Mouse (Mus musculus) liver, embryonic 15.5 days (tissue): ENCODE measurements around the gene Tada2b. TPM values are rescaled to one million over a fixed set of nuclear protein-coding genes. Genes with fewer than 3 reads are reported as not detected.

Experiments used
- ATAC-seq: fragments of 200-750 bp; cut with Nextera tagmentation; 2 replicates; pipeline ENCODE4 v1.8.0; 2017; ENCODE audit warnings: moderate number of reproducible peaks, mild to moderate bottlenecking, moderate library complexity; ENCODE audit not compliant: insufficient read depth
- H3K27ac ChIP-seq: fragments of 300-500 bp; sonication (generic); replicated peaks from 2 replicates; pipeline ENCODE4 v1.5.1; 2015; ENCODE audit warnings: mild to moderate bottlenecking, inconsistent platforms
- H3K27me3 ChIP-seq: fragments of 300-500 bp; sonication (generic); 2 replicates; pipeline ENCODE4 v1.6.1; 2015; ENCODE audit warnings: mild to moderate bottlenecking, inconsistent platforms
- H3K36me3 ChIP-seq: fragments of 300-500 bp; sonication (generic); replicated peaks from 2 replicates; pipeline ENCODE4 v1.6.1; 2015; ENCODE audit warnings: moderate library complexity, mild to moderate bottlenecking, inconsistent platforms
- H3K4me1 ChIP-seq: fragments of 300-500 bp; sonication (generic); replicated peaks from 2 replicates; pipeline ENCODE4 v1.6.1; 2015; ENCODE audit warnings: inconsistent platforms
- H3K4me2 ChIP-seq: fragments of 300-500 bp; sonication (generic); 2 replicates; pipeline ENCODE4 v1.6.1; 2015; ENCODE audit warnings: moderate library complexity, mild to moderate bottlenecking, inconsistent platforms
- H3K4me3 ChIP-seq: fragments of 300-500 bp; sonication (generic); replicated peaks from 2 replicates; pipeline ENCODE4 v1.5.1; 2015; ENCODE audit warnings: mild to moderate bottlenecking, inconsistent platforms
- H3K9ac ChIP-seq: fragments of 300-500 bp; sonication (generic); 2 replicates; pipeline ENCODE4 v1.6.1; 2015; ENCODE audit warnings: moderate library complexity, mild to moderate bottlenecking, inconsistent platforms
- H3K9me3 ChIP-seq: fragments of 300-500 bp; sonication (generic); replicated peaks from 2 replicates; pipeline ENCODE4 v1.6.1; 2016; ENCODE audit warnings: inconsistent platforms
- WGBS: fragments of 180-500 bp; shearing (Covaris S2); methylation state at CpG from one replicate; pipeline ENCODE4 v1.1.7; 2015; ENCODE audit warnings: mixed read lengths; ENCODE audit not compliant: insufficient replicate concordance; 5-methylcytosine and 5-hydroxymethylcytosine counted together
- polyA plus RNA-seq: library from polyadenylated mRNA; unstranded; fragments of >200 nt; fragmentation: Nextera tagmentation; extraction: Ambion mirVana; gene quantifications from 2 replicates; pipeline ENCODE4 v1.2.1, GENCODE M21; 2015

The Tada2b gene
- polyA plus RNA-seq, 1 experiment from 2014 or later: 0.74 TPM

GRCm38 (mm10) chr5:36462810-36463209 lies 21.3 kb downstream of the Tada2b start:
- Histone ChIP-seq H3K4me2 (no peak overlapping the region), H3K9ac (no peak overlapping the region), H3K36me3 (peaks cover 5% of the 10 kb centered on the region; the same call in 1 of the 2 replicates), H3K27me3 (no peaks in the 10 kb centered on the region), H3K9me3 (no peaks in the 10 kb centered on the region), H3K27ac (no peak overlapping the region), H3K4me1 (peaks cover 34% of the 10 kb centered on the region), H3K4me3 (no peak overlapping the region)
- ATAC-seq: no peak
- WGBS: 11% methylated on average over 7 of the region's 7 CpGs

- 47% methylated on average over 2 of the region's 2 CpGs for WGBS
- no peak overlapping the region for H3K4me2 ChIP-seq
- no peak for ATAC-seq
- no peaks in the 10 kb centered on the region for H3K36me3 ChIP-seq
- H3K4me1 ChIP-seq: peaks cover 26% of the 10 kb centered on the region
- no peak overlapping the region for H3K27ac ChIP-seq
- H3K4me3 ChIP-seq: no peak overlapping the region
- 0 out of 2 replicates have a peak, but pooled peaks cover 9% of the 10 kb centered on the region for H3K27me3 ChIP-seq
- no peak overlapping the region for H3K9ac ChIP-seq
- H3K9me3 ChIP-seq: no peaks in the 10 kb centered on the region
Observed at GRCm38 (mm10) chr5:36461231-36461630, 22.9 kb downstream of the Tada2b start.

GRCm38 (mm10) chr5:36460712-36461111 lies 23.4 kb downstream of the Tada2b start:
- Histone ChIP-seq H3K4me1 (peaks cover 21% of the 10 kb centered on the region), H3K4me2 (no peak overlapping the region), H3K4me3 (no peak overlapping the region), H3K27me3 (0 out of 2 replicates have a peak, but pooled peaks cover 9% of the 10 kb centered on the region), H3K9me3 (no peaks in the 10 kb centered on the region), H3K27ac (no peak overlapping the region), H3K36me3 (no peaks in the 10 kb centered on the region), H3K9ac (no peak overlapping the region)
- no peak for ATAC-seq
- 63% methylated on average over 2 of the region's 2 CpGs for WGBS

GRCm38 (mm10) chr5:36458926-36459325 lies 25.2 kb downstream of the Tada2b start:
- H3K4me2 ChIP-seq: no peak overlapping the region
- no peak overlapping the region for H3K9ac ChIP-seq
- H3K36me3 ChIP-seq: no peaks in the 10 kb centered on the region
- peaks cover 10% of the 10 kb centered on the region for H3K4me1 ChIP-seq
- no peak overlapping the region for H3K4me3 ChIP-seq
- H3K27me3 ChIP-seq: 0 out of 2 replicates have a peak, but pooled peaks cover 11% of the 10 kb centered on the region
- H3K9me3 ChIP-seq: no peaks in the 10 kb centered on the region
- WGBS: 5% methylated on average over 4 of the region's 4 CpGs
- ATAC-seq: no peak
- no peak overlapping the region for H3K27ac ChIP-seq

- 57% methylated on average over 4 of the region's 4 CpGs for WGBS
Observed at GRCm38 (mm10) chr5:36457706-36458105, 26.4 kb downstream of the Tada2b start.

GRCm38 (mm10) chr5:36452821-36453220 lies 31.3 kb downstream of the Tada2b start:
- H3K27me3 ChIP-seq: peaks cover 13% of the 10 kb centered on the region; the same call in 1 of the 2 replicates
- no peak overlapping the region for H3K9ac ChIP-seq
- H3K36me3 ChIP-seq: no peaks in the 10 kb centered on the region
- no peaks in the 10 kb centered on the region for H3K9me3 ChIP-seq
- H3K4me1 ChIP-seq: no peaks in the 10 kb centered on the region
- H3K4me3 ChIP-seq: no peak overlapping the region
- ATAC-seq: no peak
- WGBS: 48% methylated on average over 6 of the region's 6 CpGs
- no peak overlapping the region for H3K4me2 ChIP-seq
- no peak overlapping the region for H3K27ac ChIP-seq

More at GRCm38 (mm10) chr5:36457706-36458105, 26.4 kb downstream of the Tada2b start:
- Histone ChIP-seq H3K4me2 (no peak overlapping the region), H3K9ac (no peak overlapping the region), H3K27ac (no peak overlapping the region), H3K4me3 (no peak overlapping the region), H3K27me3 (0 out of 2 replicates have a peak, but pooled peaks cover 13% of the 10 kb centered on the region), H3K9me3 (no peaks in the 10 kb centered on the region), H3K36me3 (no peaks in the 10 kb centered on the region), H3K4me1 (peaks cover 2% of the 10 kb centered on the region; the same call in 1 of the 2 replicates)
- ATAC-seq: no peak

GRCm38 (mm10) chr5:36451872-36452389 lies 32.2 kb downstream of the Tada2b start:
- Histone ChIP-seq H3K9me3 (no peaks in the 10 kb centered on the region), H3K27me3 (peaks cover 9% of the 10 kb centered on the region), H3K4me3 (no peak overlapping the region), H3K4me1 (no peaks in the 10 kb centered on the region), H3K36me3 (no peaks in the 10 kb centered on the region), H3K4me2 (no peak overlapping the region), H3K27ac (no peak overlapping the region), H3K9ac (no peak overlapping the region)
- WGBS: 56% methylated on average over 10 of the region's 10 CpGs
- ATAC-seq: no peak

- H3K27ac ChIP-seq: no peak overlapping the region
- H3K9ac ChIP-seq: no peak overlapping the region
- no peak for ATAC-seq
- no peak overlapping the region for H3K4me3 ChIP-seq
- 12% methylated on average over 10 of the region's 10 CpGs for WGBS
- H3K9me3 ChIP-seq: no peaks in the 10 kb centered on the region
- H3K36me3 ChIP-seq: no peaks in the 10 kb centered on the region
- H3K4me2 ChIP-seq: no peak overlapping the region
- no peaks in the 10 kb centered on the region for H3K4me1 ChIP-seq
- H3K27me3 ChIP-seq: peaks cover 11% of the 10 kb centered on the region
Observed at GRCm38 (mm10) chr5:36451119-36451518, 33.0 kb downstream of the Tada2b start.

- Histone ChIP-seq H3K4me2 (no peak overlapping the region), H3K4me1 (no peaks in the 10 kb centered on the region), H3K4me3 (no peak overlapping the region), H3K27me3 (peaks cover 24% of the 10 kb centered on the region), H3K27ac (no peak overlapping the region), H3K9ac (no peak overlapping the region), H3K36me3 (no peaks in the 10 kb centered on the region), H3K9me3 (no peaks in the 10 kb centered on the region)
- WGBS: 54% methylated on average over 6 of the region's 6 CpGs
- ATAC-seq: no peak
Observed at GRCm38 (mm10) chr5:36449710-36450358, 34.3 kb downstream of the Tada2b start.

GRCm38 (mm10) chr5:36447872-36448271 lies 36.2 kb downstream of the Tada2b start:
- Histone ChIP-seq H3K27ac (no peak overlapping the region), H3K4me3 (no peak overlapping the region), H3K9ac (no peak overlapping the region), H3K27me3 (peaks cover 29% of the 10 kb centered on the region), H3K36me3 (no peaks in the 10 kb centered on the region), H3K9me3 (no peaks in the 10 kb centered on the region), H3K4me1 (no peaks in the 10 kb centered on the region), H3K4me2 (no peak overlapping the region)
- ATAC-seq: no peak
- WGBS: 72% methylated on average over 12 of the region's 12 CpGs

GRCm38 (mm10) chr5:36446166-36446890 lies 37.8 kb downstream of the Tada2b start:
- Histone ChIP-seq H3K27me3 (peaks cover 29% of the 10 kb centered on the region), H3K9me3 (no peaks in the 10 kb centered on the region), H3K4me2 (no peak overlapping the region), H3K9ac (no peak overlapping the region), H3K4me1 (no peaks in the 10 kb centered on the region), H3K27ac (no peak overlapping the region), H3K4me3 (no peak overlapping the region), H3K36me3 (no peaks in the 10 kb centered on the region)
- 30% methylated on average over 9 of the region's 9 CpGs for WGBS
- ATAC-seq: no peak
